Mouse (Mus musculus) telencephalon, adult 2 months (tissue): ENCODE data around the gene Lpp.
"Not testable (repeated sequence)": the region's sequence is repeated elsewhere in the genome, so short reads cannot be mapped to it uniquely, and the experiment has no call there.

ENCODE experiments used
- DNase-seq: peaks from one replicate; pipeline ENCODE4 v3.0.0-alpha.2; 2011; ENCODE audit warnings: low read depth, low spot score

Lpp gene

GRCm38 (mm10) chr16:24966460-24966859 lies 573.2 kb downstream of the Lpp start:
- no peak for DNase-seq

- no peak for DNase-seq
Measured at GRCm38 (mm10) chr16:24973009-24973631, 579.8 kb downstream of the Lpp start.

GRCm38 (mm10) chr16:24977771-24978170 lies 584.5 kb downstream of the Lpp start:
- no peak for DNase-seq

- no peak for DNase-seq
Measured at GRCm38 (mm10) chr16:24978226-24978625, 584.9 kb downstream of the Lpp start.

- no peak for DNase-seq
Measured at GRCm38 (mm10) chr16:24979391-24979790, 586.1 kb downstream of the Lpp start.

- no peak for DNase-seq
Measured at GRCm38 (mm10) chr16:24982828-24983227, 589.5 kb downstream of the Lpp start.

- DNase-seq = no peak
Measured at GRCm38 (mm10) chr16:24990331-24990730, 597.0 kb downstream of the Lpp start.

GRCm38 (mm10) chr16:24991059-24991541 lies 597.8 kb downstream of the Lpp start:
- DNase-seq = peak; percentile 81

GRCm38 (mm10) chr16:24991995-24992394 lies 598.7 kb downstream of the Lpp start:
- no peak for DNase-seq

GRCm38 (mm10) chr16:24992494-24992893 lies 599.2 kb downstream of the Lpp start:
- DNase-seq = no peak

- no peak for DNase-seq
Measured at GRCm38 (mm10) chr16:25010980-25011877, 617.9 kb downstream of the Lpp start.

- no peak for DNase-seq
Measured at GRCm38 (mm10) chr16:25012938-25013337, 619.6 kb downstream of the Lpp start.

GRCm38 (mm10) chr16:25016261-25016836 lies 623.0 kb downstream of the Lpp start:
- peak; percentile 92 for DNase-seq

GRCm38 (mm10) chr16:25017046-25017445 lies 623.7 kb downstream of the Lpp start:
- DNase-seq = no peak

GRCm38 (mm10) chr16:25021743-25022359 lies 628.5 kb downstream of the Lpp start:
- not testable (repeated sequence) for DNase-seq

- no peak for DNase-seq
Measured at GRCm38 (mm10) chr16:25024591-25024990, 631.3 kb downstream of the Lpp start.

- no peak for DNase-seq
Measured at GRCm38 (mm10) chr16:25026191-25026590, 632.9 kb downstream of the Lpp start.

GRCm38 (mm10) chr16:25029548-25029947 lies 636.2 kb downstream of the Lpp start:
- DNase-seq = no peak

GRCm38 (mm10) chr16:25037361-25037760 lies 644.1 kb downstream of the Lpp start:
- no peak for DNase-seq

GRCm38 (mm10) chr16:25038529-25038928 lies 645.2 kb downstream of the Lpp start:
- DNase-seq = no peak

- DNase-seq = peak; percentile 71
Measured at GRCm38 (mm10) chr16:25039904-25040303, 646.6 kb downstream of the Lpp start.

GRCm38 (mm10) chr16:25041165-25041564 lies 647.9 kb downstream of the Lpp start:
- DNase-seq = no peak
